Mouse (Mus musculus): Measurements from ENCODE around the gene Syt16. TPM values are rescaled to one million over a fixed set of nuclear protein-coding genes. Genes with fewer than 3 reads are reported as not detected.

The Syt16 gene
- total and polyA plus RNA-seq, 3 experiments = 0.05 TPM; not detected in 2

DNA sequence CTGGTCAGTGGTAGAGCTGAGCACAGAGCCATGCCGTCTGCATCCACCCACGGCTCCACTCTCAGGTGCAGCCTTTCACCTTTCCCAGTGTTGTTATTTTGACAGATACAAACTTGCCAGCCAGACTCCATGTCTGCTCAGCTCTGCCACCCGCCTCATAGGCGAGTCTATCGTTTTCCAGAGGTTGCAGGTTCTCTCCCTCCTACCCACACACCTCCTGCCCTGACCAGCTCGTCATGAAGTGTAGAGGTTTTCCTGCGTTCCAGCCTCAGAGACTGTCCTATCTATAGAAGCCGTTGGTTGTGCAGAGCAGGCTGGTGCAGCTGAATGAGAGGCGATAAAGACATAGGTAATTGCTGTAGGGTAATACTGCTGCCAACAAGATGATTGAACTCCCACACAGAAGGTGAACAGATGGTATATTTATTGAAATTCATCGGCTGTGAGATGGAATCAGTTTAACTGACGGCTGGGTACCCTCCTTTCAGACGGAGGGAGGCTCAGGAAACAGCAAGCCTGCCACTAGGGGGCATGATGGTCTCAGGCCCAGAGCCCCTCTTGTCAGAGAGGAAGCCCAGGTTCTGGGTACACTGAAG is 58.0 kb downstream of the Syt16 start:
- Histone ChIP-seq H3K9ac (ENCODE audit: insufficient read depth, low read depth) (no peak overlapping the region), H3K4me2 (ENCODE audit: insufficient read depth, low read depth, poor library complexity, severe bottlenecking) (no peak overlapping the region), H3K79me2 (replicated peaks; ENCODE audit: control insufficient read depth, extremely low read depth, insufficient read depth, poor library complexity, severe bottlenecking) (no peaks in the 10 kb centered on the region), H3K27ac (ENCODE audit: insufficient read depth, low read depth) (no peak overlapping the region), H3K36me3 (replicated peaks in 1 of 2; ENCODE audit: control insufficient read depth in 1 of 2, insufficient read depth in 1 of 2, low read length in 1 of 2) (no peaks in the 10 kb centered on the region), H3K4me1 (ENCODE audit: control insufficient read depth in 1 of 2, insufficient read depth in 2 of 2) (no peaks in the 10 kb centered on the region), H3K4me3 (replicated peaks in 1 of 3; ENCODE audit: low read depth in 2 of 3, low read length in 2 of 3, poor library complexity in 1 of 3) (no peak overlapping the region), H3K27me3 (replicated peaks) (no peaks in the 10 kb centered on the region), H3K9me3 (replicated peaks; ENCODE audit: low read length) (no peaks in the 10 kb centered on the region)
- peak; percentile 58 for DNase-seq (ENCODE audit: extremely low read depth)
- in situ Hi-C loops (cut with MboI; ENCODE audit: low pct_ligation_motif_present, low pct_unique_long_range_greater_than_20kb, low sequenced_read_pairs) = no loop called here
- TF ChIP-seq CHD1 (IDR thresholded peaks at IDR 0.05; ENCODE audit: low read depth, low read length) (no peak), ELF1 (IDR thresholded peaks at IDR 0.05; ENCODE audit: low read depth, low read length) (0 out of 2 replicates have a peak, but pooled peaks have one; percentile 10), CTCF (conservative IDR thresholded peaks at IDR 0.05 in 1 of 2, IDR thresholded peaks at IDR 0.05 in 1 of 2; ENCODE audit: low read depth in 2 of 2, low read length in 2 of 2) (peak; percentile 43 to 77; a peak in 3 of 4 replicates), RAD21 (IDR thresholded peaks at IDR 0.05; ENCODE audit: low read depth, low read length) (peak; percentile 76), POLR2A (IDR thresholded peaks at IDR 0.05; ENCODE audit: low read depth, low read length) (no peak), EP300 (IDR thresholded peaks at IDR 0.05; ENCODE audit: low read length) (no peak), SMC3 (IDR thresholded peaks at IDR 0.05; ENCODE audit: low read depth, low read length) (peak; percentile 79), PAX5 (IDR thresholded peaks at IDR 0.05; ENCODE audit: low read length) (no peak), ZC3H11A (IDR thresholded peaks at IDR 0.05; ENCODE audit: low read depth, low read length) (peak; percentile 28; the same call in 1 of the 2 replicates), E2F4 (IDR thresholded peaks at IDR 0.05; ENCODE audit: insufficient replicate concordance, low read depth, low read length) (no peak), JUN (IDR thresholded peaks at IDR 0.05; ENCODE audit: insufficient read depth, low read depth, low read length) (no peak), RCOR1 (conservative IDR thresholded peaks at IDR 0.05; ENCODE audit: low read depth, low read length) (no peak), IRF4 (IDR thresholded peaks at IDR 0.05; ENCODE audit: low read depth, low read length) (peak; percentile 14; the same call in 1 of the 2 replicates), MAX (IDR thresholded peaks at IDR 0.05; ENCODE audit: low read length) (no peak)
- dilution Hi-C loops (cut with MboI; ENCODE audit: extremely low pct_ligation_motif_present, extremely low pct_unique_long_range_greater_than_20kb, low sequenced_read_pairs) = no loop called here

DNA sequence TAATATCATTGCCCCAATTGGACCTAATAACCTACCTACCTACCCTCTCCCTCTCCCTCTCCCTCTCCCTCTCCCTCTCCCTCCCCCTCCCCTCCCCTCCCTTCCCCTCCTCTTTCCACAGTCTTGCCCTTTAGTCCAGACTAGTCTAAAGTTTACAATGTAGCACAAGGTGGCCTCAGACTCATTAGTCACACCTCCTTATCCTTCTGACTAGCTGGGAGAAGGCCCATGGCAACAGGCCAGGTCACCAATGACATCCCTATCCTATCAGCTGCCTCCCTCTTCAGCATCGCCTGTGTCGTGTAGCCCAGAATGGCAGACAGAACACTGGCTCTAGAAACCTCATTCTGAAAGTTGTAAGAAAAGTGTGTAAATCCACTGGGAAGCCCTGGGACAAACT is 58.7 kb downstream of the Syt16 start:
- H3K27me3 ChIP-seq (replicated peaks) = no peaks in the 10 kb centered on the region

More for the DNA sequence above, 58.7 kb downstream of the Syt16 start:
- TF ChIP-seq JUN (IDR thresholded peaks at IDR 0.05; ENCODE audit: insufficient read depth, low read depth, low read length) (no peak), MAZ (IDR thresholded peaks at IDR 0.05; ENCODE audit: low read depth, low read length) (no peak), MYC (IDR thresholded peaks at IDR 0.05; ENCODE audit: low read depth, low read length) (no peak), NELFE (IDR thresholded peaks at IDR 0.05; ENCODE audit: low read depth, low read length) (no peak), GABPA (IDR thresholded peaks at IDR 0.05; ENCODE audit: insufficient replicate concordance, low read depth, low read length) (no peak), CHD2 (IDR thresholded peaks at IDR 0.05; ENCODE audit: low read length) (no peak), ZC3H11A (IDR thresholded peaks at IDR 0.05; ENCODE audit: low read depth, low read length) (no peak), EP300 (IDR thresholded peaks at IDR 0.05; ENCODE audit: low read length) (no peak), ZNF384 (IDR thresholded peaks at IDR 0.05; ENCODE audit: low read depth, low read length) (no peak), POLR2A (IDR thresholded peaks at IDR 0.05; ENCODE audit: low read depth, low read length) (no peak), ELF1 (IDR thresholded peaks at IDR 0.05; ENCODE audit: low read depth, low read length) (no peak), USF1 (IDR thresholded peaks at IDR 0.05; ENCODE audit: low read depth, low read length) (no peak), CTCF (conservative IDR thresholded peaks at IDR 0.05 in 1 of 2, IDR thresholded peaks at IDR 0.05 in 1 of 2; ENCODE audit: low read depth in 2 of 2, low read length in 2 of 2) (no peak), HCFC1 (IDR thresholded peaks at IDR 0.05; ENCODE audit: low read depth, low read length) (no peak), ETS1 (conservative IDR thresholded peaks at IDR 0.05; ENCODE audit: low read depth, low read length) (no peak), IRF4 (IDR thresholded peaks at IDR 0.05; ENCODE audit: low read depth, low read length) (no peak)
- no peaks in the 10 kb centered on the region for H3K9me3 ChIP-seq (replicated peaks; ENCODE audit: low read length)
- H3K4me2 ChIP-seq (ENCODE audit: insufficient read depth, low read depth, poor library complexity, severe bottlenecking) = no peak overlapping the region
- no peaks in the 10 kb centered on the region for H3K36me3 ChIP-seq (replicated peaks in 1 of 2; ENCODE audit: control insufficient read depth in 1 of 2, insufficient read depth in 1 of 2, low read length in 1 of 2)
- dilution Hi-C loops (cut with MboI; ENCODE audit: extremely low pct_ligation_motif_present, extremely low pct_unique_long_range_greater_than_20kb, low sequenced_read_pairs) = no loop called here
- DNase-seq (ENCODE audit: extremely low read depth) = no peak
- no peak overlapping the region for H3K4me3 ChIP-seq (replicated peaks in 1 of 3; ENCODE audit: low read depth in 2 of 3, low read length in 2 of 3, poor library complexity in 1 of 3)
- no peaks in the 10 kb centered on the region for H3K79me2 ChIP-seq (replicated peaks; ENCODE audit: control insufficient read depth, extremely low read depth, insufficient read depth, poor library complexity, severe bottlenecking)
- no peak overlapping the region for H3K27ac ChIP-seq (ENCODE audit: insufficient read depth, low read depth)
- in situ Hi-C loops (cut with MboI; ENCODE audit: low pct_ligation_motif_present, low pct_unique_long_range_greater_than_20kb, low sequenced_read_pairs) = no loop called here
- no peak overlapping the region for H3K9ac ChIP-seq (ENCODE audit: insufficient read depth, low read depth)
- H3K4me1 ChIP-seq (ENCODE audit: control insufficient read depth in 1 of 2, insufficient read depth in 2 of 2) = no peaks in the 10 kb centered on the region
